Mouse (Mus musculus) embryo, embryonic 9.5 days (tissue): ENCODE data around the gene Fkbp5.

Experiments
- DNase-seq: peaks from one replicate; pipeline ENCODE4 v3.0.0-alpha.2; 2017; ENCODE audit errors: extremely low spot score

Gene Fkbp5

DNA sequence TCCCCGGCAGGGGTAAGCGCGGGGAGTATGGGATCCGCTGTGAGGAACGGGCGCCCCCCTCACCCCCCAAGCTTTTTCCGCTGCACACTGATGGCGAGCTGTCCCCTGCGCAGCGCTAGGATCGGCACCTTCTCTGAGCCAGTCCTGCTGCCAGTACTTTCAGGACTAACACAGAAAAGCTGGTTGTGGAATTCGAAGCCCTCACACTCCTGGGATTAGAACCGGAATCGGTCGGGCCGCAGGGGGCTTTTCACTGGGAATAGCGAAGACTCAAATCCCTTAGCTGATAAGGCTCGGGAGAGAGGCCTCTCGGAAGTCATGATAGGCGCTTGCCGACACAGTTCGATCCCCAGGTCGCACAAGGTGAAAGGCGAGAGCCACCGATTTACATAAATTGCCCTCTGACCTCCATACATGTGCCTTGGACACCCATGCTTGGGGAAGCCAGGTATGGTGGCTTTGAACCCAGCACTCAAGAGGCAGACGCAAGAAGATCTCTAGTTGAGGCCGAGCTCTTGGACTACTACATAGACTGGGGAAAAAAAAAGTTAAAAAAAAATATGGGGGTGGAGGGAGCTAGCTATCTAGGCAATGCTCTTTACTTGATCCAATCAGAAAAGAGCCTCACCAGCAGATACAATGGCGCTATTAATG is 6.2 kb upstream of the Fkbp5 start:
- DNase-seq: no peak

DNA sequence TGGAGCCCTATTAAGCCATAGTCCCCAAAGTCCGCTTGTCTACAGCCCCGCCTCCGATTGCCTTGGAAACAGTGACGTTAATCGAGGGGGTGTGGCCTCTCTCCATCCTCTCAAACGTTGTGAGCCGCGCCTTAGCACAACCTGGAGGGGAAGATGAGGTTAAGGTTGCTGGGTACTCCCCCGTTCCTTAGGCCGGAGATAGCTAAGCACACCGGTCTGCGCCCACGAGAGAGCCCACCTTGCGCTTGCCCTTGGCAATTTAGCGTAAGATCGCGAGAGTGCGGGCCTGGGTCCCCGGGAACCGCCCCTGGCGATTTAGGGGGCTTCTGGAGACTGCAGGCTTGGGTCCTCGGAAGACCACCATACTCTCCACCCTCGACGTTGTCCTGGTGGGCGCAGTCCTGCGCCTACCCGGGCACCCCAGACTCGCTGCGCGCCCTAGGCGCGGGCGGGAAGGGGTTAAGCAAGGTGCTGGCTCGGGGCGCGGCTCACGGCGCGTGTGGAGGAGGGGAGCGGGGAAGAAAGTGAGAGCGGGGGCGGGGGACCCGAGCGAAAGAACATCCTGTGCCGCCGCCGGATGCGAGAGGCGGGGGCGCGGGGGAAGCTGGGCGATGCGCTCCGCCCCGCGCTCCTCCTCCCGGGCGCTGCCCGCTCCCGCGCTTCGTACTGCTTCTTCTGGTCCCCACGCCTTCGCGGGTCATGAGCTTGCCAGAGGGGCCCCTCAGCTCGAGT is 5.5 kb upstream of the Fkbp5 start:
- peak; percentile 90 for DNase-seq

DNA sequence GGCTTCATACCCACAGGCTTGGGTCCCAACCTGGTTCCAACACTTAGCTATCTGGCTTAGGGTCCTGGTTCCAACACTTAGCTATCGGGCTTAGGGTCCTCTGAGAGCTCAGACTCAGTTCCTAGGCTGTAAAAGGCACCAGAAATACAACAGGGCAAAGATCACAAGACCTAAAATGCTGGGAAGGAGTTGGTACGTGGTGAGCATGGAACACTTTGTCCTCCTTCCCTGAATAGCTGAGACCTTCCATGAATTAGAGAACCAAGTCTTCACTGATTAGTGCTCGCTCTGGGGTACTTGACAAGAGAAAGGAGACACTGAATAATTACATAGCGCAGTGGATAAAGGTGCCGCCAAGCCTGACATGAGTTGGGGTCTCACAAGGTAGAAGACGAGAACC is 4.6 kb upstream of the Fkbp5 start:
- no peak for DNase-seq

DNA sequence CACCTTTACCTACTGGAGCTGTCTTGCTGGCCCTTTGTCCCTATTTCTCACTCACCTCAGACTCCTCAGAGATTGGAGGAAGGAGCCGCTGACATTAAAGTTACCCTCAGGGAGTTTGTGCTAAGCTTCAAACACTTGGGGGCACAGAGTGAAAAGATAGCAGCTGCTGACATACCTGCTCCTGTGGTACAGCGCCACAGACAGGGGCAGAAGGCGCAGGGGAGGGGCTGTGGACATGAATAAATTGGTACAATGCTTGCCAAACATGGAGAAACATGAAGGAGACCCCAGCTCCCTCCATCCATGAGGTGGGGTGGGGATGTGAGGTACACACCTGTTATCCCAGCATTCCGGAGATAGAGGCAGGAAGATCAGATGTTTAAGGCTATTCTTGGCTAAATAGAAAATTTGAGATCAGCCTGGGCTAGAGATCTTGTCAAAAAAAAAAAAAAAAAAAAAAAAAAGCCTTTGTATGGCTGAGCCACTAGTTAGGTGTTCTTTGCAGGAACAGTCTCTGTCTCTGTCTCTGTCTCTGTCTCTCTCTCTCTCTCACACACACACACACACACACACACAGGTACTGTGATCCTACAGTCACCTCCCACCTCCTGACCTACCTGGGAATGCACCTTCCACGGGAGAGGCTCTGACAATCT is 3.9 kb upstream of the Fkbp5 start:
- no peak for DNase-seq

DNA sequence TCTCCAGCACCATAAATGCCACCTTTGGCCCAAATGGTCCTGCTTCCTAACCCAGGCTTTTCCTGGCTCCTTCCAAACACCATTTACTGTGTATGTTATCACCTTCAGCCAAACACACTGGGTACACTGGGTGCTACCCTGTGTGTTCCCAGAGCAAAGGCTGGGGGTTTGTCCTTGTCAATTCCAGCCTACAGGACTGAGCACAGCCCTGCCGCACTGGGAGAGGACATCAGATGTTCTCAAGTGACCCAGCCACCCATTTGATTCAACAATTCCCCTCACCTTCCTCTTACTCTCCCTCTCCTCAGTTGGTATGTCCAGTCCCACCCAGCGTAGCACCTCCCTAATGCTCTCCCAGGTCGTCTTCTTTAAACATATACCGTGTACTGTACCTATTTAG is 3.2 kb upstream of the Fkbp5 start:
- DNase-seq: no peak

DNA sequence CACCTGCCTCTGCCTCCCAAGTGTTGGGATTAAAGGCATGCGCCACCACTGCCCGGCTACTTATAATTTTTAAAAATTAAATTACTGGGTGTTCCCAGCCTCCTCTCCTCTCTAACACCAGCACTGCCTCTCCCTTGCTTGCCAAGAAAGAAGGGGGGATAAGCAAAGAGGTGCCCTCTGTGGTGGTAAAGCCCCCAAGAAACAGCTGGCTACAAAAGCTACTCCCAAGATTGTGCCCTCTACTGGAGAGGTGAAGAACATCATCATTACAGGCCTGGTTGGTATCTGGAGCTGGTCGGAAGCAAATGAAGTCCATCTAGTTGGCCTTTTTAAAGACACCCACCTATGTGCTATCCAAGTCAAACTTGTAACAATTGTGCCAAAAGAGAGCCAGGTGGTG is 2.5 kb upstream of the Fkbp5 start:
- no peak for DNase-seq

DNA sequence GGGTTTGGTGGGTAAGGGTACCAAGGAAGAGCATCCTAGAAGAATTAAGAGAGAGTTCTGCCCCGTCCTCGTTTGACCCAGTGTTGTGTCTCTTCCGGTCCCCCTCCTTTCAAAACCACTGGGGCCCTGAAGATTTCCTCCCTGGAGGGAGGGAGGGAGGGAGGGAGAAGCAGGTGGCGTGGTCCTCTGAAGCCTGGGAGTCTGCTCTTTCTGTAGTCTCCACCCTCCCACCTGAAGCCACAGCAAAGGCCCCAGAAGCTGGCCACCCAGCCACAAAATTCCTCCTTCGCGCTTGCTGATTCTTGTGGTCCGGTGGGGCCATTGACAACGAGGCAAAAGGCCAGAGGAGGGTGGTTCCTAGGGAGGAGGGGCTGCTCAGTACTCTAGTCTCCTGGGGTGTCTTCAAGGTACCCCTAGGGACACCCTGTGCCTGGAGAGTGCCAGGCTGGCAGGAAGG is 1.3 kb upstream of the Fkbp5 start:
- DNase-seq: no peak

DNA sequence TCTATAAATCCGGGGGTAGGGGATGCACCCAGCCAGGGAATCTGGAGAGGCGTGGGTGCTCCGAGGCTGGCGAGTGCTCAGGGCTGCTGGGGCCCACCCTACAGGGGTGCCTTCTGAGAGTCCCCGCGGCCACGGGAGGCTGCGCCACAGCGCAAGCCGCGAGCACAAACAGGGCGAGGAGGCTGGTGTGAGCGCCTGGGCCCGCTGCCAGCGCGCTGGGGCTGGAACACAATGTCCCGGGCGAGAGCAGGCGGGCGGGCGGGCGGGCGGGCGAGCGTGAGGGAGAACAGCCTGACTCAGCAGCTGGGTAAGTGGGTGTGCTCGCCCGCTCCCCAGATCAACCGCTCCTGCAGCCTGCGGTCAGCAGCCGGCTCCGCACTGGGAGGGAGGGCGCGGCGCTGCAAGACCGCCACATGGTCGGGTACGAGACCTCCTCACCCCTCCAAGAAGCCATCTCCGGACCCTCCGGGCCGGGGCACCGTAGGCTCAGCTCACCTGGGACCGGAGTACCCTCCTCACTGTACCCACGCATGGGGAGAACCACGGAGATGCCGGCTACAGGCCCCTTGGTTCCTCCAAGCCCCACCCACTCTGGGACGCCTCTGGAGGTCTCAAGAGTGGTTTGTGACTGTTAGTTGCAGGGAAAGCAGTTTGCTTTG is 758 bp upstream of the Fkbp5 start:
- peak; percentile 51 for DNase-seq

DNA sequence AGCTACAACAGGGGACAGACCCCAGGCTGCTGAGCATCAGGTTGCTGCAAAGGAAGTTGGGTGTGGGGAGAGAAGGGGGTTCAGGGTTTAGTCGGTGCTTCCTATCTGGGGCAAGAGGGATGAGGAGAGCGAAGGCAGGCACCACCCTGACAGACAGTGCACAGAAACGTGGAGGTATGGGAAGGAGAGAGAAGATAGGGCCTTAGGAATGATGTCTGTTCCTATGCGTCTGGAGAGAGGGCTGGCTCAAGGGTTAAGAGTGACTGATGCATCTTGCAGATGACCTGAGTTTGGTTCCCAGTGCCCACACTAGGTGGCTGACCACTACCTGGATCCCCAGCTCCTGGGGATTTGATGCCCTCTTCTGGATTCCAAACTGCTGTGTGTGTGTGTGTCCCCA is 446 bp downstream of the Fkbp5 start:
- DNase-seq: no peak

DNA sequence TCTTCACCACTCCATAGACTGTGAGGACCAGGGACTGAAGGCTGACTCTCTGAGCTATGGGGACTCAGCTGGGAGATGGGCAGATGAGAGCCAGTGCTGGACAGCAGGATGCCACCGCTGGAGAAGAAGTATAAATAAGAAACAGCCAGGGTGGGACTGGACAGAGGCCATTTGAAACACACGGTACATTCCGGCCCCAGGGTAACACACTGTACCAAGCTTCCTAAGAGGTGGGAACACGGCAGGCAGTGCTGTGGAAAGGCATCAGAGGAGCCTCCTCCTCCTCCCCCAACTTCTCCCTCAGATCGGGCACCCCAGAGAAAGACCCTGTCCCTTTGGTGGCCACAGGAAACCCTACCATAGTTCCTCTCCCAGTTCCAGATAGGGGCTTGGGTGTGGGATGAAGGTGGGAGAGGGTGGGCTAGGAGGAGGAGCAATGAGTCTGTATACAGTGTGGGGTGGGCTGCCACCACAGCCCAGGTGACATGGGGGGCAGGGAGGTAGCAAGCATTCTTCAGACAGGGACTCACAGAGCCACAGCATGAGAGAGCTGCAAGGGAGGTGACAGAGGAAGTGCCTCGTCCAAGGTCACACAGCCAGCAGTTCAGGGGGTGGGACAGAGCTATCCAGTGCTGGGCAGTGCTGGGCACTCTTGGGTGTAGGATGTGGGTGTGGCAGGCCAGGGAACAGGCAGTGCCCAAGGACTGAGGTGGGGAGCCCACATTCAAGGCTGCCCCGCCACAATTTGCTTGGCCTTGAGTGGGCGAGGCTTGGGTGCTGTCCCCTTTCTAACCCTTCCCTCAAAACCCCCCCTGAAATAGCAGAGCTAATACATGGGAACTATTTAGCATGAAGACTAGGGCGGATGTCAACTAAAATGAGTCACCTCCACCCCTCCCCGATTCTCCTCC is 1.6 kb downstream of the Fkbp5 start:
- no peak for DNase-seq

DNA sequence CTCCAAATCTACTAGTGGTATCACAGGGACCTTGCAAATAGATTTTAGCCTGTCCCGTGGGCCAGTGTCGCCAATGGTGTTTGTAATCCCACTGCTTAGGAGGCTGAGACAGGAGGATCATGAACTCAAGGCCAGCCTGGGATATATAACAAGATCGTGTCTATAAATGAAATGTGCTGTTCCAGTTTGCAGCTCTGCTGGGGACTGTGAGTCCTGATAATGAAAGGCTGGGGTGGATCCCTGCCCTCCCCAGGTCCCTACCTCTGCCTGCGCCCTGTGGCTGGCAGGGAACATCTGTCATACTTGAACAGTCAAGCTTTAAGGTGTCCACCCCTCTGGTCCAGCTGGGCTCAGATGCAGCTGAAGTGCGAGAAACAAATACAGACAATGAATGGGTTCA is 2.8 kb downstream of the Fkbp5 start:
- DNase-seq: no peak

DNA sequence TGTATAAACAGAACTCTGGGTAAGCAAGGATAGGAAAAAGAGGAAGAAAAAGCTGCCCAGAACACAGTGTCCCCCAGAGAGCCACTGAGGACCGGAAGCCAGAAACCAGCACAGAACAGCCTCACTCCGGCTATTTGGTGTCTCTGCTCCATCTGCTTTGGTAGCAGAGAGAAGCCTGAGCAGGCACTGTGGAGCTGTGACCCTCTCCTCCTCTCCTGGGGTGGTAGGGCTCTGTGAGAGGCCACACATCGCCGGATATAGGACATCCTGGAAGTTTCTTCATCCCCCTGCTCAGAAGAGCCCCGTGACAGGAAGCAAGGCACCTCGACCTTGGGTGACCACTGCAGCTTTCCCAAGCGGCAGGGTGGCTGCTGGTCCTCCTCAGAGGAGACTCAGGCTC is 3.5 kb downstream of the Fkbp5 start:
- DNase-seq: no peak

DNA sequence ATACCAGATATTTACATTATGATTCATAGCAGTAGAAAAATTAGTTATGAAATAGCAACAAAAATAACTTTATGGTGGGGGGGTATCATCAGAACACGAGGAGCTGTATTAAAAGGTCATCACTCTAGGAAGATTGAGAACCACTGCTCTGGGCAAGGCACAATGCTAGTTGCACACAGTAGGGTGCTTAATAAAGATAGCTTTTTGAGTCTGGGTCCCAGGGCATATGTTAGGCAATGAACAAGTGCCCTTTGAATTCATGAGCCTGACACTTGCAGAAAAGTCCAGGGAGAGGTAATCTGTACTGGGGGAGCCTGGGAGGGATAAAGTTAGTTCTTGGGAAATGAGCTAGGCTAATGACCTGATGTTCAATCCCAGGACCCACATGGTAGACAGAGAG is 4.0 kb downstream of the Fkbp5 start:
- DNase-seq: no peak

DNA sequence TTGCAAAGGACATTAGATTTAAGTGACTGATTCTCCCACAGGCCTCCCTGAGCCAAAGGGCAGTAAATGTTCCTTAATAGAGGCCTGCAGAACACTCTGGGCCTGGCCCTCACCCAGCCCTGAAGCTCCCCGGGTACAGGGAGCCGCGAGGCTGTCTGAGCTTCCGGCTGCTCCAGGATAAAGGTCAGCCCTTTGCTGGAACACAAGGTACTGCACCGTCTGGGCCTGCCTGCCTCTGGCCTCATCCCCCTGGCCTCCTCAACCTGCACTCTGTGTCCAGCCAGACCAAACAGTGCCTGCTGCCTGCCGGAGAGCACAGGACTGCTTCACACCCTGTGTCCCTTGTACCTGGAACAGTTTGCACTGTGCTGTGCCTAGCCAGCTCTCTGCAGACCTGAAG is 4.6 kb downstream of the Fkbp5 start:
- no peak for DNase-seq

DNA sequence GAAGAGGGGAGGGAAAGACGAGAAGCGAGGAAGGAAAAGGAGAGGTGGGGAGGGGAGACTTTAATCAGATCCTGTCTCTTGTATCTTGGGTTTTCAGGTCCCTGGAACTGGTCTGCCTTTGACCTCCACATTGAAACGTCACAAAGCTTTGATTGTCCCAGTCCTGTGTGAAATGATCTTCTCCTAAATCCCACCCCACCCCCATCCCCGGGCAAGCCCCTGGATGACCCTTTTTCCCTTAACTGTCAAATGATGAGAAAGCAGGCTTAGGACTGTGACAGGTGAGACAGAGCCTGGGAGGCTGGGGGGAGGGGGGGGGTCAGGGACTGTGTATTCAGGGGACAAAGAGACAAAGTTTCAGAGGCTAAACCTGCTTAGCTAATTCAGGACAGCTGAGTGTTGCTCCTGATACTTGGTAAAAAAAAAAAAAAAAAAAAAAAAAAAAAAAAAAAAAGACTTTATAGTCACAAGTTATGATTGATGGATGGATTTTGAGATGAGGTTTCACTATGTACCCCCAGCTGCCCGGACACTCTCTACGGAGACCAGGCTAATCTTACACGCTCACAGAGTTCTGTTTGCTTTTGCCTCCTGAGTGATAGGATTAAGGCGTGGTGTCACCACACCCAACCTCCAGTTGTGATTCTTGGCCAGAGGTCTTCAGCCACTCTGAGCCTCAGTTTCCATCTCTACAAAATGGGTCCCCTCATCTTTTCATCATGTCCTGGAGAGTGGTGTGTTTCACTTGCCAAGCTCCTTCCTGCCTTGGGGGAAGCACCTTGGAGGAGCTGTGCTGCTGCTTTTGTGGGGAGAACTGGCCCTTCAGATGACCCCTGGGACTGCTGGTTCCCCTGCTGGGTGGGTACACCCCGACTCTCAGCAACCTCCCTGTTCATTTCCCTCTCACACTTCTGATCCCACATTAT is 5.4 kb downstream of the Fkbp5 start:
- no peak for DNase-seq

DNA sequence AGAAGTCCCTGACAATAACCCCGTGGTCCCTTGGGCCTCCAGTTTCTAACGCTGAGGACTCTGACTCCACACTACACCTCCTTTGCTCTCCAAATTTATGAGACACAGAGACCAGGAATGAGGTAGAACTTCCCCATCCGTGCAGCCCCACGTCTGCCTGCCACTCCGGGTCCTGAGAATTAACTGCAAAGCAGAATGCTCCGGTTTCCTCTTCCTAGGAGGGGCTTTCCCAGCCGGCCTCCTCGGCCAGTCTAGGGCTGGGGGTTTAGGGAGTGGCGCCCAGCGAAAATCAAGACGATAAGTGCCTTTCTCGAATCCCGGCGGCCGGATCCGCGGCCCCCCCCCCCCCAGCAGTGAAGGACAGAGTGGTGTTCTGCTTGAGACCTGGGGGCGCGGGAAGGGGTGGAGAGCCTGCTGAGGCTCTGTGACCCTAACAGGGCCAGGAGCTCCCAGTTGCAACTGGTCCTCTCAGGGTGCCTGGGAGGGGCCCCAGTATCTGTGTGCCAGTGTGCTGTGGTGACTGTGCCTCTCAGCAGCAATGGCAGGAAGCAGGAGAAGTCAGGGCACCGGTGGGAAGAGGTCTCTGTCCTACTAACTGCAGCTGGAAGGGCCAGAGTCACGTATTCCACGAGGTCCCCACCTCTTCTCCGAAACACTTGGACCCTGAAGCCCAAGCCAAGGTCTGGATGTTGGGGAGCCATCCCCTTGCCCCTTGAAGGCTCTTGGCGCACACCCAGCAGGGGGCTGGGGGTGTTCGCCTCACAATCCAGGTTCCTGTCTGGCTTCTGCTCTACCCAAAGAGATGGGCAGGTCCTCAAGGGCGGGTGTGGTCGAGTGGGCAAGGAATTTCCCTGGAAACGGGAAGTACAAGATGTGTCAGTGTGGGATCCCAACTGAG is 6.6 kb downstream of the Fkbp5 start:
- no peak for DNase-seq

DNA sequence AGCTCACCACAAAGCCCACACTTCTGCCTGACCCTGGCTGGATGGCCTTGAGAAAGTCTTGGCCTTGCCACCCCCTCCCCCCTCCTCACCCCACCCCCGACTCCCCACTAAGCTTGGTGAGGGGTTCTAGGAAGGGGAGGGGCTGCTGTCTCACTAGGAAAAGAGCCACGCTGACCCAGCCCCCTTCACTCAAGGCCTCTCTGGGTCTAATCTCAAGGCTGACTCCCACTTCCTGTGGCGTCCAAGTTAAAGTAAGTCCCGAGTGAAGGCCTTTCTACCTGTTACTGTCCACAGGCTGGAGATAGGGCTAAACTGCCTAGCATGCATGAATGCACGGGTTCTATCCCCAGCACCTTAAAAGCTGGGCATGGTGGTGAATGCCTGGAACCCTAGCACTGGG is 9.8 kb downstream of the Fkbp5 start:
- DNase-seq: no peak

DNA sequence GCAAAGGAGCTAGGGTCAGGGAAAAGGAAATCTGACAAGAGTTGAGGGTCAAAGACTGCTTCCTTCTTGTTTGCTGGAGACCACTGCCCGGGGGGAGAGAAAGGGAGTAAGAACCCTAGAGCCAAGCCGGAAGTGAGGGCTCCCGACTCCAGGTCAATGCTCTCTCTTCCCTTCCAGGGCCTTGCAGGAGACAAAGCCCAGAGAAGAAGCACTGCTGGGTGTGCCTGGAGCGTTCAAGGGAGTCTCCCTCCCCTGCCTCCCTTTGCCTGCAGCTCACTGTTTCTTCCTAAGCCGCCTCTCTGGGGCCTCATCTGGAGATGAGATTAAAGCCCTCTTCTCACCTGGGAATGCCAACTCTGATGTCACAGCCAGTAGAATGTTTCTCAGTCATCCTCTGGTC is 10.4 kb downstream of the Fkbp5 start:
- DNase-seq: no peak

DNA sequence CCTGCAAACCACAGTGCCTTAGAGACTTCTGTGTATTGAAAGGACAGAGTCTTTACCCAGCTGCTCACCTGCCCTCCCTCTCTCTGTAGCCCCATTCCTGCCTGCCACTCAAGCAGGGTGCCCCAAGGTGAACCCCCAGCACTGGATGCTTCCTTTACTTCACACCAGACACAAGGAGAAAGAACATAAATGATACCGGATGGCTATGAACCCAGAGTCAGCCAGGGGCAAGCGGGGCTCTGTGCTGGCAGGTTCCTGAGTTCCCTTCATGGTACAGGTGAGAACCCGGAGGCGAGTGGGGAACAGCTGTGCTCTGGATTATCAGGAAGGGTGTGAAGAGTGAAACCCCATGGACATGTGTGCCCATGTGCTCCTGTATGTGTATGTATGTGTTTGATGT is 11.7 kb downstream of the Fkbp5 start:
- DNase-seq: no peak
